Mouse (Mus musculus) erythroblast, embryonic 14.5 days (primary cell): Measurements from ENCODE around the gene Ryr3. TPM values are rescaled to one million over a fixed set of nuclear protein-coding genes. Genes with fewer than 3 reads are reported as not detected.
"Not testable (repeated sequence)": the region's sequence is repeated elsewhere in the genome, so short reads cannot be mapped to it uniquely, and the experiment has no call there.

ENCODE experiments used
- H3K27me3 ChIP-seq: 2 replicates; pipeline ENCODE4 v1.6.1; 2012; ENCODE audit warnings: inconsistent platforms; ENCODE audit not compliant: control insufficient read depth
- H3K36me3 ChIP-seq: 2 replicates; pipeline ENCODE4 v1.6.1; 2012; ENCODE audit warnings: mild to moderate bottlenecking, inconsistent platforms; ENCODE audit not compliant: control insufficient read depth
- H3K4me1 ChIP-seq: 2 replicates; pipeline ENCODE4 v1.6.1; 2012; ENCODE audit warnings: inconsistent platforms; ENCODE audit not compliant: control insufficient read depth
- H3K4me3 ChIP-seq: replicated peaks from 2 replicates; pipeline ENCODE3; 2012; ENCODE audit warnings: moderate library complexity, mild to moderate bottlenecking, inconsistent platforms
- H3K9me3 ChIP-seq: 2 replicates; pipeline ENCODE4 v1.6.1; 2012; ENCODE audit warnings: low read length, inconsistent platforms, mixed read lengths; ENCODE audit not compliant: control insufficient read depth
- GATA1 ChIP-seq: IDR thresholded peaks from 2 replicates; pipeline ENCODE4 v1.6.1; 2012; ENCODE audit warnings: low read length, inconsistent platforms, mixed read lengths
- TAL1 ChIP-seq: IDR thresholded peaks from 3 replicates; pipeline ENCODE4 v1.6.1; 2012; ENCODE audit warnings: low read length, inconsistent platforms, mixed read lengths
- polyA plus RNA-seq: library from polyadenylated mRNA; stranded (reverse); fragments of >175 nt; gene quantifications from 2 replicates; pipeline ENCODE4 v1.2.3, GENCODE M21; 2012

Ryr3 gene
- polyA plus RNA-seq, 1 experiment, result not detected

- H3K4me1 ChIP-seq, result no peaks in the 10 kb centered on the region
- H3K9me3 ChIP-seq, result no peaks in the 10 kb centered on the region; the same call in 1 of the 2 replicates
- H3K4me3 ChIP-seq, result no peak overlapping the region
- H3K36me3 ChIP-seq, result no peaks in the 10 kb centered on the region
- no peaks in the 10 kb centered on the region for H3K27me3 ChIP-seq
- TF ChIP-seq GATA1, result no peak
- TF ChIP-seq TAL1, result no peak
Measured at GRCm38 (mm10) chr2:113116788-113117187, 100.1 kb downstream of the Ryr3 start.

GRCm38 (mm10) chr2:113115897-113116283, 101.0 kb downstream of the Ryr3 start:
- no peaks in the 10 kb centered on the region for H3K27me3 ChIP-seq
- H3K36me3 ChIP-seq, result no peaks in the 10 kb centered on the region
- no peak overlapping the region for H3K4me3 ChIP-seq
- TF ChIP-seq TAL1 (no peak), GATA1 (no peak)
- no peaks in the 10 kb centered on the region for H3K4me1 ChIP-seq
- no peaks in the 10 kb centered on the region; the same call in 1 of the 2 replicates for H3K9me3 ChIP-seq

DNA sequence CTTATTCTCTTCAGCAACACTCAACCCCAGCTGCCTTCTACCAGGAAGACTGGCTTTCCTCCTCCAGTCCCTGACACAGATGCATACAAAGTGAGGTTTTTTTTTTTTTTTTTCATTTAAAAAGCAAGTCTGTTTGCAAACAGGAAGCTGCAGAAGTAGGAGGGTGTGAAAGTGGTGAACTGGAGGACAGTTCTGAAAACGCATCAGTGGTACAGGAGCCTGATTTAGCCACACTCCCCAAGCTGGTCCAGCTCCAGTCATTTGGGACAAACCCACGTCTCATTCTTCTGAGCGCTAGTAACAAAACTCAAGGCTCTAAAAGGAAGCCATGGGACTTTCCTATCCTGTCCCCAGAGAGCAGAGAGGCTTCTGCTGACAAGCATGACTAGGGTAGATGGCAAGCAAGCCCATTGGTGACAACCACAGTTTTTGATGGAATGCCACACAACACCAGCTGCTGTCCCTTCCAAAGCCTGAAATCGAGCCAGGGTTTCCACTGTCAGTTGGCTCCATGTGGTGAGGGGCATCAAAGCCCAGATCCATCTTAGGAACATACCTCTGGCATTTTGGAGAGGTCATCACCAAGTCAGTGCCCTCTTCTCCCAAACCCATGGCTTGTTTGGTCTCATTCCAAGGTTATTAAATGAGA, 101.5 kb downstream of the Ryr3 start:
- Histone ChIP-seq H3K4me3 (no peak overlapping the region), H3K4me1 (no peaks in the 10 kb centered on the region), H3K27me3 (no peaks in the 10 kb centered on the region), H3K9me3 (no peaks in the 10 kb centered on the region; the same call in 1 of the 2 replicates), H3K36me3 (no peaks in the 10 kb centered on the region)
- TF ChIP-seq GATA1 (no peak), TAL1 (no peak)

GRCm38 (mm10) chr2:113104609-113105008, 112.3 kb downstream of the Ryr3 start:
- TF ChIP-seq TAL1 (no peak), GATA1 (no peak)
- H3K4me3 ChIP-seq, result no peak overlapping the region
- no peaks in the 10 kb centered on the region; the same call in 1 of the 2 replicates for H3K9me3 ChIP-seq
- H3K4me1 ChIP-seq, result no peaks in the 10 kb centered on the region
- H3K27me3 ChIP-seq, result no peaks in the 10 kb centered on the region
- H3K36me3 ChIP-seq, result no peaks in the 10 kb centered on the region

- TF ChIP-seq GATA1, result no peak
- TF ChIP-seq TAL1, result no peak
- Histone ChIP-seq H3K27me3 (no peaks in the 10 kb centered on the region), H3K9me3 (peaks cover 7% of the 10 kb centered on the region), H3K36me3 (no peaks in the 10 kb centered on the region), H3K4me3 (no peak overlapping the region), H3K4me1 (no peaks in the 10 kb centered on the region)
Measured at GRCm38 (mm10) chr2:113095184-113095583, 121.7 kb downstream of the Ryr3 start.

DNA sequence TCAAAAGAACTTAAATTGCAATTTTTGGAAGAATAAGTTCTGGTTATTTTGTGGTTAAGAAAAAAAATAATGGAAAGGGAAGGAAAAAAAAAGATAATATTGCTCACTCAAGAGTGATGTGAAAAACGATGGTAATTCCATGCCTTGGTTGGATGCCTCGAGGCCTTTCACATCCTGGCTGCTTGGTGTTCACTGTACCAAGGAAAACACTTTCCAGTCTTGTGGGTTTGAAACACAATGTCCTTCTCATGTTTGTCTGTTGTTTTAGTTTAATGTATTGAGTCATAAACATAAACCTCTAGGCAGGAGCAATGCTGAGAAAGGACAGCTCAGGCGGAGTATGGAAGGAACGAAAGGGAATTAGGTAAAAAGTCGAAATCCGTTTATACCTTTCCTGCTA, 122.8 kb downstream of the Ryr3 start:
- Histone ChIP-seq H3K27me3 (no peaks in the 10 kb centered on the region), H3K9me3 (peaks cover 7% of the 10 kb centered on the region), H3K4me3 (no peak overlapping the region), H3K4me1 (no peaks in the 10 kb centered on the region), H3K36me3 (no peaks in the 10 kb centered on the region)
- TF ChIP-seq GATA1, result no peak
- no peak for TF ChIP-seq TAL1

DNA sequence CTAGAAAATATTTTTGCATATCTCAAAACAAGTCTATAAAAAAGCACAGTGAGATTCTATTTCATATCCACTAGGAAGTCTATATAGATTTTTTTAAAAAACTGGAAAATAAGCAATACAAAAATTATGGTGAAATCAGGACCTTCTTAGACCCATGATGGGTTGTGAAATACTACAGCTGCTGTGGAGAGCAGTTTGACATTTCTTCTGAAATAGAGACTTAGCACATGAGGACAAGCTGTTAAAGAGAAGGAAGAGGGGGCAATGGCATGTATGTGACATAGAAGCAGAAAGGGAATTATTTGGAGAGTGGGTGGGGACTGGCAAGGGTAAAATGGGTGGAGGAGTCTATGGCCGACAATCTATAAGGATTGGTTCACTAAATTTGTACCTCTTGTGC, 124.1 kb downstream of the Ryr3 start:
- no peaks in the 10 kb centered on the region for H3K27me3 ChIP-seq
- peaks cover 7% of the 10 kb centered on the region for H3K9me3 ChIP-seq
- H3K4me3 ChIP-seq, result no peak overlapping the region
- TF ChIP-seq GATA1 (no peak), TAL1 (no peak)
- H3K36me3 ChIP-seq, result no peaks in the 10 kb centered on the region
- no peaks in the 10 kb centered on the region for H3K4me1 ChIP-seq

DNA sequence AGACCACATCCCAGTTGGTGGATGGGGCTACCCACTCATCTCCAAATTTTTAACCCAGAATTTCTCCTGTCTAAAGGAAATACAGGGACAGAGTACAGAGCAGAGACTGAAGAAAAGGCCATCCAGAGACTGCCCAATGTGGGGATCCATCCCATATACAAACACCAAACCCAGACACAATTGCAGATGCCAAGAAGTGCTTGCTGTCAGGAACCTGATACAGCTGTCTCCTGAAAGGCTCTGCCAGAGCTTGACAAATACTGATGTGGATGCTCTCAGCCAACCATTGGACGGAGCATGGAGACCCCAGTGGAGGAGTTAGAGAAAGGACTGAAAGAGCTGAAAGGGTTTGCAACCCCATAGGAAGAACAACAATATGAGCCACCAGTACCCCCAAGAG, 125.6 kb downstream of the Ryr3 start:
- not testable (repeated sequence) for H3K9me3 ChIP-seq, H3K4me3 ChIP-seq, H3K36me3 ChIP-seq, H3K4me1 ChIP-seq, H3K27me3 ChIP-seq

- Histone ChIP-seq H3K4me3 (no peak overlapping the region), H3K27me3 (no peaks in the 10 kb centered on the region), H3K9me3 (no peaks in the 10 kb centered on the region), H3K36me3 (no peaks in the 10 kb centered on the region), H3K4me1 (no peaks in the 10 kb centered on the region)
- TF ChIP-seq GATA1, result no peak
- TF ChIP-seq TAL1, result no peak
Measured at GRCm38 (mm10) chr2:113076396-113076795, 140.5 kb downstream of the Ryr3 start.

DNA sequence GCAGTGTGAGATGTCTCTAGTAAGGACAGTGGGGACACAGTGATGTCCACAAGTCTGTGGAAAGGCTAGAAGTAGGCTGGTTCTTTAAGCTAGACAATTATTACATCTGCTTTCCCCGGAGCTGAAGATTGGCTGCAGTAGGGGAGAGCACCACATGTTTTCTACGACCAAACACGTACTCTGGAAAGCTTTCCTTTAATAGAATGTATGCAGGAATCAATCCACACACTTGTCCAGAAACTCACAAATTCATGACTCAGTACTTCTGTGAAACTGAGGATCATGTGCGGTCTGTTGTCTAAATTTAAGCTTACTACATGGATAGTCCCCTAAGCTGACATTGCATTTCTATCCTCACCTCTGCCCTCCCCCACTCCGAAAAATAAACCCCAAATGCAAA, 157.5 kb downstream of the Ryr3 start:
- no peaks in the 10 kb centered on the region for H3K27me3 ChIP-seq
- no peaks in the 10 kb centered on the region for H3K36me3 ChIP-seq
- no peak overlapping the region for H3K4me3 ChIP-seq
- H3K9me3 ChIP-seq, result peaks cover 15% of the 10 kb centered on the region
- TF ChIP-seq TAL1, result no peak
- no peak for TF ChIP-seq GATA1
- no peaks in the 10 kb centered on the region for H3K4me1 ChIP-seq
